Mouse (Mus musculus) neutrophil, adult 5-6 weeks (primary cell): Measurements from ENCODE around the gene Scgb2b12. TPM values are rescaled to one million over a fixed set of nuclear protein-coding genes. Genes with fewer than 3 reads are reported as not detected.
"Not testable (repeated sequence)": the region's sequence is repeated elsewhere in the genome, so short reads cannot be mapped to it uniquely, and the experiment has no call there.

Experiments
- ATAC-seq: fragments of 151-379, 151-347 bp; 2 replicates; pipeline ENCODE4 v1.8.0; 2017; ENCODE audit warnings: mild to moderate bottlenecking, moderate TSS enrichment; ENCODE audit not compliant: insufficient number of reproducible peaks, poor library complexity, low FRiP score, severe bottlenecking; ENCODE audit errors: extremely low read depth
- total RNA-seq: library from RNA; stranded (forward); fragments of 200-1000 nt; gene quantifications from 2 replicates; pipeline ENCODE4 v1.2.3, GENCODE M21; 2017

Scgb2b12 gene
- not detected in 2 replicates for total RNA-seq

DNA sequence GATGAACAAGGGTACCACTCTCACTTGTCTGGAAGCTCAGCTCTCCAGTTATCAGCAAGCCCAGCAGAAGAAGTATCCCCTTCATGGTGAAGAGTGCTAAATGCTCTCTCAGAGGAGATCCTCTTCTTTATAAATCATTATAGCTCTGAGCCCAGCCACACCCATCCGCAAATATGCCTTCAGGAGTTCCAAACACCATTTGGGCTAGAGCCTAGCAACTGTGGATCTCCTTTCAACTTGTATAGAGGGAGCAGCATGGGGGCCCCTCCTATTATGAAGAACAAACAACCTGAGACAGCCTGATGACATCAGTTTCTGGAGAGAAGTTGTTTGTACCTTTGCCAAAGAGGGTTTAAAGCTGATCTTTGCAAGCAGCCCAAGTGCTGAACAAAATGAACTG lies at the start of gene Scgb2b12:
Scgb2b12 (minus strand) TSS at position 101 of the 400 bp plus-strand sequence.
- ATAC-seq = not testable (repeated sequence)

DNA sequence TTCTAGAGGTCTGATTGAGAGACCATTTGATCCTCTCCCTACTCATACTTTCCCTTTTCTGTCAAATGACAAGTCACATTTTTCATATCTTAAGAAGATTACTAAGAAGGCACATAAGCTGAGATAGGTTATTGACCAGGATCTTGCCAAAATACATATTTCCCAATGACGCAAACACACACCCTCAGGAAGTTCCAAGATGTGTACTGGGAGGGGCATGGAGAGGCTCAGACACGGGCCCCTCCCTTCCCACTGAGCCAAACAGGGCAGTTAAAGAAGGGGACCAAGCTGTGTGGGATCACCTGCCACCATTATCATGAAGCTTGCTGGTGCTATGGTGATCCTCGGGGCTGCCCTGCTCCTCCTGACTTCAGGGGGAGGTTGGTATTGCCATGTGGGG lies 6.8 kb upstream of the Scgb2b12 start, which contains the start of gene Scgb1b12:
Scgb1b12 (plus strand) TSS at position 301 of the 400 bp plus-strand sequence.
- not testable (repeated sequence) for ATAC-seq

Other genes starting within 250 kb of the Scgb2b12 start
- gene Scgb1b10, start 226.4 kb downstream of the Scgb2b12 start, total RNA-seq = not detected in 2 replicates
- not detected in 2 replicates for gene Scgb2b11, start 116.1 kb downstream of the Scgb2b12 start, total RNA-seq
- not detected in 2 replicates for gene Scgb1b11, start 104.4 kb downstream of the Scgb2b12 start, total RNA-seq
- gene Scgb1b12, start 6.9 kb upstream of the Scgb2b12 start, total RNA-seq = not detected in 2 replicates
- not detected in 2 replicates for gene Scgb1b29, start 114.3 kb upstream of the Scgb2b12 start, total RNA-seq